8 mouse cellular contexts compared by ENCODE assay signal in genomic region chr1:173420374-173420773, GRCm38 (mm10). TPM values are rescaled to one million over a fixed set of nuclear protein-coding genes. Genes with fewer than 3 reads are reported as not detected.
DNase-seq lines count a peak whose midpoint lies in the region; ATAC-seq and TF ChIP-seq lines count a peak whose summit lies in the region.

No protein-coding gene starts in this region.

- H3K9me3 ChIP-seq in hindbrain, embryonic 13.5 days, result no peaks in the 10 kb centered on the region

- ATAC-seq in hindbrain, embryonic 13.5 days (ENCODE audit: low FRiP score), result no peak

- no peak overlapping the region for H3ac ChIP-seq in C2C12 (ENCODE audit: control insufficient read depth, insufficient read length, low read depth)

- no peak overlapping the region for H3K27ac ChIP-seq in hindbrain, embryonic 13.5 days

- TF ChIP-seq CTCF in C2C12 (IDR thresholded peaks at IDR 0.05; ENCODE audit: control insufficient read depth, insufficient read depth, insufficient read length), result no peak

- peak overlapping the region; percentile 26 for H3K4me3 ChIP-seq in C2C12 (ENCODE audit: insufficient read depth, poor library complexity, severe bottlenecking)
- H3K4me3 ChIP-seq in hindbrain, embryonic 13.5 days, result no peak overlapping the region

- peak; percentile 82 for DNase-seq in 3134 (ENCODE audit: extremely low read depth, insufficient read length, low spot score)
- peak; percentile 31 to 50 for DNase-seq in heart, adult 9 months (ENCODE audit: low spot score in 2 of 2)
- DNase-seq in lung, postnatal 25 days (ENCODE audit: low spot score), result peak; percentile 68
- DNase-seq in thymus, postnatal 4 days, result peak; percentile 21
- no peak for DNase-seq in right cerebral cortex, postnatal 36 days (ENCODE audit: low spot score in 2 of 2)
- DNase-seq in cerebellum, adult 9-10 months, result no peak

- 87% methylated on average over 6 of the region's 6 CpGs for WGBS in hindbrain, embryonic 13.5 days

- peaks cover 32% of the 10 kb centered on the region for H3K79me3 ChIP-seq in C2C12 (ENCODE audit: low read depth)

- no peak overlapping the region for H3K9ac ChIP-seq in hindbrain, embryonic 13.5 days

- H3K79me2 ChIP-seq in C2C12 (ENCODE audit: control insufficient read depth, insufficient read depth), result peaks cover 45% of the 10 kb centered on the region

- H3K36me3 ChIP-seq in C2C12 (ENCODE audit: control insufficient read depth, insufficient read depth), result no peaks in the 10 kb centered on the region
- no peaks in the 10 kb centered on the region for H3K36me3 ChIP-seq in hindbrain, embryonic 13.5 days

- no peaks in the 10 kb centered on the region for H3K27me3 ChIP-seq in C2C12 (ENCODE audit: control insufficient read depth, insufficient read depth, insufficient read length)
- no peaks in the 10 kb centered on the region for H3K27me3 ChIP-seq in hindbrain, embryonic 13.5 days

- H3K4me1 ChIP-seq in hindbrain, embryonic 13.5 days (replicated peaks), result no peaks in the 10 kb centered on the region

- H3K4me2 ChIP-seq in hindbrain, embryonic 13.5 days, result no peak overlapping the region

TF ChIP-seq in C2C12, 6 proteins besides CTCF, POLR2A, EP300 and RAD21:
- TF ChIP-seq MYOG (IDR thresholded peaks at IDR 0.05; ENCODE audit: control insufficient read depth, extremely low read depth, insufficient read length), result no peak
- TF ChIP-seq MAX (IDR thresholded peaks at IDR 0.05), result no peak

RNA-seq across cellular contexts. Expression of gene Cadm3, which starts 52.9 kb away (rescaled TPM):
- 0.09 TPM for polyA plus RNA-seq in C2C12 (2012; fragmentation: generic; extraction: Trizol)
- 50.0 and 52.9 TPM in 2 replicates for polyA plus RNA-seq in hindbrain, embryonic 13.5 days (2015; fragmentation: Nextera tagmentation; extraction: Ambion mirVana)

Comparison
In these comparisons a context has a peak if more than half of its experiments do, and no peak if none do; other contexts are left out.
1. DNase-seq: peak in 3134 (single experiment), heart, adult 9 months (2 of 2), lung, postnatal 25 days (single experiment) and thymus, postnatal 4 days (single experiment); none in right cerebral cortex, postnatal 36 days (0 of 2) and cerebellum, adult 9-10 months (single experiment).
2. RNA of gene Cadm3, which starts 52.9 kb away (polyA plus RNA-seq): 50.0 to 52.9 TPM in hindbrain, embryonic 13.5 days; 0.09 TPM in C2C12 (single experiment); every median in the first group is over 10 times any median in the second.